Mouse (Mus musculus): ENCODE measurements around the gene Hba-x. TPM values are rescaled to one million over a fixed set of nuclear protein-coding genes. Genes with fewer than 3 reads are reported as not detected.
"Not testable (repeated sequence)": the region's sequence is repeated elsewhere in the genome, so short reads cannot be mapped to it uniquely, and the experiment has no call there.

Hba-x gene
- polyA plus RNA-seq, 1 experiment from 2014 or later: 11.3 TPM

- no peak for ATAC-seq
- peaks cover 3% of the 10 kb centered on the region; the same call in 1 of the 2 replicates for H3K4me1 ChIP-seq (replicated peaks; ENCODE audit: control insufficient read depth, insufficient read depth, low read length)
- no peaks in the 10 kb centered on the region for H3K27me3 ChIP-seq (replicated peaks; ENCODE audit: control insufficient read depth, insufficient read depth, low read length)
- H3K4me2 ChIP-seq (ENCODE audit: low read length): no peak overlapping the region
- no peak overlapping the region for H3K9ac ChIP-seq (replicated peaks; ENCODE audit: low read depth, low read length)
- no peak overlapping the region for H3K4me3 ChIP-seq (replicated peaks; ENCODE audit: low read length)
- H3K27ac ChIP-seq (ENCODE audit: low read length): no peak overlapping the region
- H3K9me3 ChIP-seq (ENCODE audit: control insufficient read depth, low read length): no peaks in the 10 kb centered on the region
- 75% methylated on average over 2 of the region's 2 CpGs for WGBS
- no peaks in the 10 kb centered on the region for H3K36me3 ChIP-seq (ENCODE audit: control insufficient read depth, insufficient read depth)
These were observed 4.4 kb downstream of the Hba-x start for GRCm38 (mm10) chr11:32280646-32281045.

GRCm38 (mm10) chr11:32281416-32282144 lies 5.4 kb downstream of the Hba-x start:
- ATAC-seq: no peak
- no peak overlapping the region for H3K4me2 ChIP-seq (ENCODE audit: low read length)

GRCm38 (mm10) chr11:32283091-32283777 lies 7.0 kb downstream of the Hba-x start, which contains the start of gene Hba-a1:
Gene Hba-a1, plus strand, starts transcription at chr11:32283511.
- H3K27ac ChIP-seq (ENCODE audit: low read length): not testable (repeated sequence)

More at GRCm38 (mm10) chr11:32281416-32282144, 5.4 kb downstream of the Hba-x start:
- Histone ChIP-seq H3K9ac (replicated peaks; ENCODE audit: low read depth, low read length) (no peak overlapping the region), H3K9me3 (ENCODE audit: control insufficient read depth, low read length) (no peaks in the 10 kb centered on the region), H3K27me3 (replicated peaks; ENCODE audit: control insufficient read depth, insufficient read depth, low read length) (no peaks in the 10 kb centered on the region), H3K27ac (ENCODE audit: low read length) (no peak overlapping the region), H3K4me3 (replicated peaks; ENCODE audit: low read length) (no peak overlapping the region), H3K4me1 (replicated peaks; ENCODE audit: control insufficient read depth, insufficient read depth, low read length) (peaks cover 4% of the 10 kb centered on the region; the same call in 1 of the 2 replicates), H3K36me3 (ENCODE audit: control insufficient read depth, insufficient read depth) (no peaks in the 10 kb centered on the region)
- 89% methylated on average over 1 of the region's 1 CpGs for WGBS

GRCm38 (mm10) chr11:32284582-32284981 lies 8.4 kb downstream of the Hba-x start:
- not testable (repeated sequence) for H3K9me3 ChIP-seq (ENCODE audit: control insufficient read depth, low read length); H3K9ac ChIP-seq (replicated peaks; ENCODE audit: low read depth, low read length); H3K36me3 ChIP-seq (ENCODE audit: control insufficient read depth, insufficient read depth); H3K27me3 ChIP-seq (replicated peaks; ENCODE audit: control insufficient read depth, insufficient read depth, low read length); H3K27ac ChIP-seq (ENCODE audit: low read length); H3K4me1 ChIP-seq (replicated peaks; ENCODE audit: control insufficient read depth, insufficient read depth, low read length); H3K4me3 ChIP-seq (replicated peaks; ENCODE audit: low read length); H3K4me2 ChIP-seq (ENCODE audit: low read length); ATAC-seq
- 56% methylated on average over 2 of the region's 2 CpGs for WGBS

More at GRCm38 (mm10) chr11:32283091-32283777, 7.0 kb downstream of the Hba-x start, which contains the start of gene Hba-a1:
- not testable (repeated sequence) for H3K27me3 ChIP-seq (replicated peaks; ENCODE audit: control insufficient read depth, insufficient read depth, low read length); H3K4me3 ChIP-seq (replicated peaks; ENCODE audit: low read length); ATAC-seq; H3K4me1 ChIP-seq (replicated peaks; ENCODE audit: control insufficient read depth, insufficient read depth, low read length); H3K9ac ChIP-seq (replicated peaks; ENCODE audit: low read depth, low read length); H3K36me3 ChIP-seq (ENCODE audit: control insufficient read depth, insufficient read depth); H3K4me2 ChIP-seq (ENCODE audit: low read length); H3K9me3 ChIP-seq (ENCODE audit: control insufficient read depth, low read length)
- no CpG with 5 or more reads among the region's 5 CpGs for WGBS

- no peak for ATAC-seq
- H3K9me3 ChIP-seq (ENCODE audit: control insufficient read depth, low read length): no peaks in the 10 kb centered on the region
- no peak overlapping the region for H3K27ac ChIP-seq (ENCODE audit: low read length)
- no peaks in the 10 kb centered on the region for H3K36me3 ChIP-seq (ENCODE audit: control insufficient read depth, insufficient read depth)
- no peak overlapping the region for H3K9ac ChIP-seq (replicated peaks; ENCODE audit: low read depth, low read length)
- no peak overlapping the region for H3K4me3 ChIP-seq (replicated peaks; ENCODE audit: low read length)
- 82% methylated on average over 7 of the region's 7 CpGs for WGBS
- H3K4me2 ChIP-seq (ENCODE audit: low read length): no peak overlapping the region
- H3K27me3 ChIP-seq (replicated peaks; ENCODE audit: control insufficient read depth, insufficient read depth, low read length): 0 out of 2 replicates have a peak, but pooled peaks cover 2% of the 10 kb centered on the region
- 0 out of 2 replicates have a peak, but pooled peaks cover 2% of the 10 kb centered on the region for H3K4me1 ChIP-seq (replicated peaks; ENCODE audit: control insufficient read depth, insufficient read depth, low read length)
These were observed 9.0 kb downstream of the Hba-x start for GRCm38 (mm10) chr11:32285031-32285775.

GRCm38 (mm10) chr11:32285887-32286286 lies 9.7 kb downstream of the Hba-x start:
- H3K4me3 ChIP-seq (replicated peaks; ENCODE audit: low read length); H3K27ac ChIP-seq (ENCODE audit: low read length); H3K4me1 ChIP-seq (replicated peaks; ENCODE audit: control insufficient read depth, insufficient read depth, low read length); H3K36me3 ChIP-seq (ENCODE audit: control insufficient read depth, insufficient read depth); H3K9ac ChIP-seq (replicated peaks; ENCODE audit: low read depth, low read length); H3K4me2 ChIP-seq (ENCODE audit: low read length); H3K9me3 ChIP-seq (ENCODE audit: control insufficient read depth, low read length); ATAC-seq; H3K27me3 ChIP-seq (replicated peaks; ENCODE audit: control insufficient read depth, insufficient read depth, low read length): not testable (repeated sequence)

GRCm38 (mm10) chr11:32286695-32287492 lies 10.7 kb downstream of the Hba-x start, which contains the start of gene Hbq1b:
Gene Hbq1b, plus strand, starts transcription at chr11:32286965.
- H3K4me2 ChIP-seq (ENCODE audit: low read length): peak within 1 kb of the TSS; percentile 42
- H3K9me3 ChIP-seq (ENCODE audit: control insufficient read depth, low read length); H3K36me3 ChIP-seq (ENCODE audit: control insufficient read depth, insufficient read depth); H3K4me1 ChIP-seq (replicated peaks; ENCODE audit: control insufficient read depth, insufficient read depth, low read length); H3K27me3 ChIP-seq (replicated peaks; ENCODE audit: control insufficient read depth, insufficient read depth, low read length); H3K27ac ChIP-seq (ENCODE audit: low read length): not testable (repeated sequence)
- ATAC-seq: peak; percentile 86
- WGBS: 20% methylated on average over 30 of the region's 33 CpGs
- peak within 1 kb of the TSS; percentile 32 for H3K4me3 ChIP-seq (replicated peaks; ENCODE audit: low read length)
- H3K9ac ChIP-seq (replicated peaks; ENCODE audit: low read depth, low read length): peak within 1 kb of the TSS; percentile 36; the same call in 1 of the 2 replicates

GRCm38 (mm10) chr11:32287493-32287825 lies 11.3 kb downstream of the Hba-x start:
- ATAC-seq: no peak
- H3K27ac ChIP-seq (ENCODE audit: low read length): no peak overlapping the region
- 72% methylated on average over 9 of the region's 9 CpGs for WGBS
- no peak overlapping the region for H3K4me2 ChIP-seq (ENCODE audit: low read length)
- H3K36me3 ChIP-seq (ENCODE audit: control insufficient read depth, insufficient read depth): no peaks in the 10 kb centered on the region
- no peak overlapping the region for H3K9ac ChIP-seq (replicated peaks; ENCODE audit: low read depth, low read length)
- H3K9me3 ChIP-seq (ENCODE audit: control insufficient read depth, low read length): no peaks in the 10 kb centered on the region
- H3K4me3 ChIP-seq (replicated peaks; ENCODE audit: low read length): no peak overlapping the region; the same call in 1 of the 2 replicates
- H3K4me1 ChIP-seq (replicated peaks; ENCODE audit: control insufficient read depth, insufficient read depth, low read length): 0 out of 2 replicates have a peak, but pooled peaks cover 2% of the 10 kb centered on the region
- H3K27me3 ChIP-seq (replicated peaks; ENCODE audit: control insufficient read depth, insufficient read depth, low read length): 0 out of 2 replicates have a peak, but pooled peaks cover 2% of the 10 kb centered on the region

Measured in forebrain, embryonic 16.5 days (tissue).